ENCODE assay signal across 8 mouse cellular contexts in the genomic region with DNA sequence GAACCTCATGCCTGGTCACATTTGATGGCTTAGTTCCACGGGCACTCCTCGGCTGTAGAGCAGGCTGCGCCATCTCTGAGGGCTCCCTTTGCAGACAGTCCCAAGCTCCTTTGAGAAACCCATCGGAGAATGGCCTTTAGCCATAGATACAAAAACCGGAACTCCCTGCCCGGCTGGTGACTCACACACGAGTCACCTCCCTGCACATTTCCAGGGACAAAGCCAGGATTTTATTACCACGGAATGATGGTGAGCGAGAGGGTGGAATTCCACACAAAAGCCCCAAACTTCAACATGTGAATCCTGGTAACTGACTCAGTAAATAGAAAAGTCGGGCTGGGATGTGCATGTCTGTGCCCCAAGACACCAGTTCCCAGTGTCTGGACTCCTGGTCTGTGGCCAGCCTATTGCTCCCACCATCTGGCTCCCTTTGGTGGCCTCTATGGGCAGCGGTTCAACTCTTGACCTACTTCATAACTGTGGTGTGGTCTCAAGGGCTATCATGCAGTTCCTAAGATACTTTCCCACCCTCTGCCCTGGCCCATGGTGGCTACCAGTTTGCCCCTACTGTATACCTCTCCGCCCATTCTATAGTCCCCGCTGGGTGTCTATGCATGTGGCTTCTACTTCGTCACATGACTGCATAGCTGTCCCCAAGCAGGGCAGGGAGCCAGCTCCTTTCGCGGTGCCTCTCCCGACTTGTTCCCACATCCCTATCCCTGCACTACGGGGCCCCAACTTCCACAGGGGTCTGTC. TPM values are rescaled to one million over a fixed set of nuclear protein-coding genes. Genes with fewer than 3 reads are reported as not detected.
DNase-seq lines count a peak whose midpoint lies in the region; ATAC-seq and TF ChIP-seq lines count a peak whose summit lies in the region.

No protein-coding gene starts in this region.

- H3K27ac ChIP-seq in forebrain, embryonic 12.5 days = no peak overlapping the region
- no peak overlapping the region for H3K27ac ChIP-seq in forebrain, postnatal 0 days (ENCODE audit: low read depth, low read length)
- H3K27ac ChIP-seq in kidney, embryonic 16.5 days (ENCODE audit: low read length) = peak overlapping the region; percentile 75

- H3K9me3 ChIP-seq in forebrain, embryonic 12.5 days = no peaks in the 10 kb centered on the region
- H3K9me3 ChIP-seq in forebrain, postnatal 0 days (ENCODE audit: low read length) = no peaks in the 10 kb centered on the region
- H3K9me3 ChIP-seq in kidney, embryonic 16.5 days (ENCODE audit: low read length) = no peaks in the 10 kb centered on the region

- ATAC-seq in forebrain, embryonic 12.5 days (ENCODE audit: low FRiP score) = peak; percentile 47
- no peak for ATAC-seq in forebrain, postnatal 0 days
- peak; percentile 57 for ATAC-seq in kidney, embryonic 16.5 days (ENCODE audit: low FRiP score, low TSS enrichment)

- H3K4me1 ChIP-seq in forebrain, embryonic 12.5 days = peaks cover 20% of the 10 kb centered on the region
- H3K4me1 ChIP-seq in forebrain, postnatal 0 days (ENCODE audit: insufficient read depth) = peaks cover 8% of the 10 kb centered on the region; the same call in 1 of the 2 replicates
- H3K4me1 ChIP-seq in kidney, embryonic 16.5 days (ENCODE audit: insufficient read depth, low read length) = peaks cover 36% of the 10 kb centered on the region

- H3K4me2 ChIP-seq in forebrain, embryonic 12.5 days = no peak overlapping the region
- no peak overlapping the region for H3K4me2 ChIP-seq in forebrain, postnatal 0 days (ENCODE audit: low read depth)
- H3K4me2 ChIP-seq in kidney, embryonic 16.5 days (replicated peaks; ENCODE audit: low read depth, low read length) = peak overlapping the region; percentile 23

- no peak overlapping the region for H3K4me3 ChIP-seq in forebrain, embryonic 12.5 days (replicated peaks)
- H3K4me3 ChIP-seq in forebrain, postnatal 0 days (ENCODE audit: low read depth, low read length) = no peak overlapping the region
- H3K4me3 ChIP-seq in kidney, embryonic 16.5 days (ENCODE audit: low read length) = no peak overlapping the region

- H3K36me3 ChIP-seq in forebrain, embryonic 12.5 days (replicated peaks) = no peaks in the 10 kb centered on the region
- no peaks in the 10 kb centered on the region for H3K36me3 ChIP-seq in forebrain, postnatal 0 days (ENCODE audit: insufficient read depth)
- no peaks in the 10 kb centered on the region for H3K36me3 ChIP-seq in kidney, embryonic 16.5 days (ENCODE audit: insufficient read depth, low read length)

- H3K9ac ChIP-seq in forebrain, embryonic 12.5 days = no peak overlapping the region
- H3K9ac ChIP-seq in forebrain, postnatal 0 days = no peak overlapping the region
- H3K9ac ChIP-seq in kidney, embryonic 16.5 days (replicated peaks; ENCODE audit: low read length) = peak overlapping the region; percentile 42; the same call in 1 of the 2 replicates

- 80% methylated on average over 18 of the region's 18 CpGs for WGBS in forebrain, embryonic 12.5 days
- 69% methylated on average over 18 of the region's 18 CpGs for WGBS in forebrain, postnatal 0 days
- 58% methylated on average over 18 of the region's 18 CpGs for WGBS in kidney, embryonic 16.5 days

- no peak for DNase-seq in forebrain, postnatal 0 days
- DNase-seq in cerebellum, adult 18-20 months = peak; percentile 70 to 74
- peak; percentile 62 for DNase-seq in heart, adult 8-10 months (ENCODE audit: low spot score)
- peak; percentile 47 for DNase-seq in lung, postnatal 36 days
- DNase-seq in frontal cortex, postnatal 10 days (ENCODE audit: low spot score in 2 of 2) = no peak
- DNase-seq in embryo, embryonic 9.5 days (ENCODE audit: extremely low spot score) = no peak

- H3K27me3 ChIP-seq in forebrain, embryonic 12.5 days = 0 out of 2 replicates have a peak, but pooled peaks cover 4% of the 10 kb centered on the region
- no peaks in the 10 kb centered on the region for H3K27me3 ChIP-seq in forebrain, postnatal 0 days (ENCODE audit: insufficient read depth, low read length)
- no peaks in the 10 kb centered on the region for H3K27me3 ChIP-seq in kidney, embryonic 16.5 days (ENCODE audit: insufficient read depth, low read length)

- no peak for TF ChIP-seq CTCF in forebrain, postnatal 0 days (IDR thresholded peaks at IDR 0.05; ENCODE audit: low read depth)

RNA-seq across cellular contexts. Expression of a gene that starts 7.1 kb away (rescaled TPM):
- 65.8 and 66.4 TPM in 2 replicates for polyA plus RNA-seq in forebrain, embryonic 12.5 days (2016; fragmentation: Nextera tagmentation; extraction: Ambion mirVana)
- 36.5 and 39.0 TPM in 2 replicates for total RNA-seq in forebrain, postnatal 0 days (2014; rRNA removed)
- 34.3 and 38.3 TPM in 2 replicates for polyA plus RNA-seq in forebrain, postnatal 0 days (2015; fragmentation: Nextera tagmentation; extraction: Ambion mirVana)
- total RNA-seq in heart, adult 8-10 months (2022) = 10 to 100 TPM; 42.1 to 48.1 (median 45.9) TPM
- 148 and 149 TPM in 2 replicates for polyA plus RNA-seq in kidney, embryonic 16.5 days (2015; fragmentation: Nextera tagmentation; extraction: Ambion mirVana)

Comparison
In these comparisons a context has a peak if more than half of its experiments do, and no peak if none do; other contexts are left out.
1. DNase-seq: peak in cerebellum, adult 18-20 months (2 of 2), heart, adult 8-10 months (single experiment) and lung, postnatal 36 days (single experiment); none in forebrain, postnatal 0 days (single experiment), frontal cortex, postnatal 10 days (0 of 2) and embryo, embryonic 9.5 days (single experiment).